Mouse (Mus musculus) thymus, adult 2 months (tissue): ENCODE measurements at regions not wholly inside any gene's neighbourhood (a gene's known extent, or its start where the extent isn't known, plus 50 kb on each side); places are given as distances from the start of the nearest gene placed in this dataset.

Source experiments
- CTCF ChIP-seq: fragments of 200-500 bp; IDR thresholded peaks from 2 replicates; pipeline ENCODE4 v1.5.1; 2012; ENCODE audit warnings: mild to moderate bottlenecking, control low read depth, low read length, moderate library complexity, borderline replicate concordance; ENCODE audit not compliant: control insufficient read depth, poor library complexity, insufficient read depth; ENCODE audit errors: extremely low read depth
- POLR2A ChIP-seq: fragments of 200-500 bp; IDR thresholded peaks from 2 replicates; pipeline ENCODE4 v1.6.1; 2012; ENCODE audit warnings: mild to moderate bottlenecking, low read length, control low read depth, moderate library complexity; ENCODE audit not compliant: control insufficient read depth, poor library complexity, insufficient read depth; ENCODE audit errors: extremely low read depth

DNA sequence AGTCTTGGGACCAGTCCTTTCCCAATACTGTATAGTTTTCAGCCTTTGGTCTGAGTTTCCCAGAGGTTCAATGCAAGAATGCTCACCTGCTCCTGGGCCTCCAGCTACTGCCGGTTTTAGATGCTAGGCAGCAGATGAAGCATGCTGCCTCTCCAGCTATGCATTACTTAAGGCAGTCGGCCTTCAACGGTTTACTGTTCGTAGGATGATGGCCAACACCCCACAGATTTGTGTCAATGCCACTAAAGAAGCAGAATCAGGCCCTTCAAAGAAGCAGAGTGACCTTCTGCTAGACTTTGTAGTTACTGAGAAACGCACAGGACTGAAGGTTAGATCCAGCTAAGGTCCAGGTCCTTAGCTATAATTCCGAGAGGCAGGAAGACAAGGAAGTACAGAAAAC lies 65.0 kb upstream of the Btg3 start:
- TF ChIP-seq POLR2A (no peak), CTCF (no peak)
